In the genomic region with DNA sequence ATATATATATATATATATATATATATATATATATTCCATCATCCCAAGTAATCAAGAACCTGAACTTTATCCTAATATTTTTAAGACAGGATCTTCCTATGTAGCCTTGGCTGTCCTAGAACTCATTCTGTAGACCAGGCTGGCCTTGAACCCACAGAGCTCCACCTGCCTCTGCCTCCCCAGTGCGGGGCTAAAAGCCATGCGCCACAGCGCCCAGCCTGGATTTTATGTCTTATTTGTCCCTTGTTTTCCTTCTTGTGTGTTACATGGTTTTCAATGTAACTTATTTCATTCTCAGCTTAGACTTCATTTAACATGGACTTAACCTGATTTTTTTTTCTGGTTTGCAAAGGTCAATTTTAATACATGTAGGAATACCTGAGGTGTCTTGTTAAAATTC, we compare ENCODE assay signal across 32 mouse cellular contexts. TPM values are rescaled to one million over a fixed set of nuclear protein-coding genes. Genes with fewer than 3 reads are reported as not detected.
"Had no signal": no experiment of that assay in that cellular context is flagged by ENCODE, and none has a peak within 500 bp of the region (broad histone marks: within the 10 kb centered on the region; RNA-seq: fewer than 3 reads in every experiment).

No protein-coding gene starts in this region.

- H3K36me3 ChIP-seq: limb, embryonic 12.5 days; limb, embryonic 13.5 days; limb, embryonic 15.5 days; liver, embryonic 12.5 days; liver, embryonic 13.5 days; liver, embryonic 15.5 days; lung, embryonic 15.5 days; midbrain, embryonic 13.5 days; midbrain, embryonic 15.5 days; neural tube, embryonic 12.5 days had no signal

- H3K9ac ChIP-seq: limb, embryonic 12.5 days; limb, embryonic 13.5 days; limb, embryonic 15.5 days; liver, embryonic 12.5 days; liver, embryonic 13.5 days; liver, embryonic 14.5 days; liver, embryonic 15.5 days; liver, postnatal 0 days; lung, embryonic 14.5 days; lung, embryonic 15.5 days; midbrain, embryonic 12.5 days; midbrain, embryonic 13.5 days; midbrain, embryonic 15.5 days; neural tube, embryonic 12.5 days had no signal

- H3K4me2 ChIP-seq: limb, embryonic 12.5 days; limb, embryonic 13.5 days; limb, embryonic 15.5 days; liver, embryonic 11.5 days; liver, embryonic 12.5 days; liver, embryonic 13.5 days; liver, embryonic 15.5 days; lung, embryonic 14.5 days; lung, embryonic 15.5 days; midbrain, embryonic 11.5 days; midbrain, embryonic 12.5 days; midbrain, embryonic 13.5 days; midbrain, embryonic 15.5 days; neural tube, embryonic 12.5 days had no signal

- H3K9me3 ChIP-seq: limb, embryonic 10.5 days; limb, embryonic 13.5 days; limb, embryonic 15.5 days; liver, embryonic 12.5 days; liver, embryonic 13.5 days; liver, embryonic 15.5 days; lung, embryonic 15.5 days; megakaryocyte, embryonic 14.5 days; midbrain, embryonic 13.5 days; midbrain, embryonic 15.5 days; neural tube, embryonic 12.5 days had no signal

- H3K27ac ChIP-seq: limb, embryonic 10.5 days; limb, embryonic 12.5 days; limb, embryonic 13.5 days; limb, embryonic 15.5 days; liver, embryonic 12.5 days; liver, embryonic 13.5 days; liver, embryonic 14.5 days; liver, embryonic 15.5 days; lung, embryonic 15.5 days; macrophage; midbrain, embryonic 12.5 days; midbrain, embryonic 13.5 days; midbrain, embryonic 15.5 days; neural tube, embryonic 12.5 days had no signal

- DNase-seq: left cerebral cortex, postnatal 4 days; liver; liver, embryonic 13.5 days; liver, postnatal 0 days; lung, adult 18-20 months; lung, adult 2 months; lung, embryonic 14.5 days; lung, postnatal 10 days; lung, postnatal 14 days; lung, postnatal 36 days; lung, postnatal 4 days; midbrain, embryonic 14.5 days had no signal

- H3K27me3 ChIP-seq: limb, embryonic 12.5 days; limb, embryonic 13.5 days; limb, embryonic 15.5 days; liver, embryonic 12.5 days; liver, embryonic 13.5 days; liver, embryonic 15.5 days; lung, embryonic 15.5 days; midbrain, embryonic 12.5 days; midbrain, embryonic 13.5 days; midbrain, embryonic 15.5 days; neural tube, embryonic 12.5 days had no signal

- H3K4me3 ChIP-seq: limb, embryonic 10.5 days; limb, embryonic 12.5 days; limb, embryonic 13.5 days; limb, embryonic 15.5 days; liver, embryonic 12.5 days; liver, embryonic 13.5 days; liver, embryonic 15.5 days; lung, embryonic 15.5 days; megakaryocyte, embryonic 14.5 days; midbrain, embryonic 12.5 days; midbrain, embryonic 13.5 days; midbrain, embryonic 15.5 days; myocyte; neural tube, embryonic 12.5 days had no signal

- H3K4me1 ChIP-seq: limb, embryonic 10.5 days; limb, embryonic 12.5 days; limb, embryonic 13.5 days; limb, embryonic 15.5 days; liver, embryonic 12.5 days; liver, embryonic 13.5 days; liver, embryonic 15.5 days; lung, embryonic 15.5 days; midbrain, embryonic 12.5 days; midbrain, embryonic 15.5 days had no signal

RNA-seq across cellular contexts. Expression of a gene that starts 39.2 kb away (rescaled TPM):
- total RNA-seq: megakaryocyte, adult 5-6 weeks; megakaryocyte-erythroid progenitor cell, adult 5-6 weeks; monocyte, adult 5-6 weeks had no signal
